Mouse (Mus musculus) induced T-regulatory cell, adult 2 months (primary cell): ENCODE data around the gene Tinag.
"Not testable (repeated sequence)": the region's sequence is repeated elsewhere in the genome, so short reads cannot be mapped to it uniquely, and the experiment has no call there.

Source experiments
- DNase-seq: peaks from one replicate; pipeline ENCODE4 v3.0.0-alpha.2; 2012; ENCODE audit warnings: low read depth

Tinag gene

DNA sequence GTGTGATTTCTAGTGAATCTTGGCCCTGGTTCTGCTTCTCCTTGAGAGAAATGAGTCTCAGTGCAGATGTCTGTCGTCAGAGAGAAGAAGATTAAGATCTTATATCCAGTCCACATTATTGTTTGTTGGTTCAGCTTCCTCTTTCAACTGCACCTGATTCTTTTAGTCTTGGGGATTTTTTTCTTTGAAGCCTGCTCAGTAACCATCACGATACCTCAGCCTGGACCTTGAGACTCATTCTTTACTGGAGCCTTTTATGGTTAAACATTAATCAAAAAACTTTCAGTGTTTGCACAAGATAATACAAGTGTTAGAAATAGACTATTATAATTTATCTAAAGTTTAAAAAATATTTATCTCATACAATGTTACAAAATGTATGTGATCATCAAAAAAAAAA lies at the start of gene Tinag:
Tinag (minus strand) TSS at position 210 of the 400 bp plus-strand sequence.
- no peak for DNase-seq

DNA sequence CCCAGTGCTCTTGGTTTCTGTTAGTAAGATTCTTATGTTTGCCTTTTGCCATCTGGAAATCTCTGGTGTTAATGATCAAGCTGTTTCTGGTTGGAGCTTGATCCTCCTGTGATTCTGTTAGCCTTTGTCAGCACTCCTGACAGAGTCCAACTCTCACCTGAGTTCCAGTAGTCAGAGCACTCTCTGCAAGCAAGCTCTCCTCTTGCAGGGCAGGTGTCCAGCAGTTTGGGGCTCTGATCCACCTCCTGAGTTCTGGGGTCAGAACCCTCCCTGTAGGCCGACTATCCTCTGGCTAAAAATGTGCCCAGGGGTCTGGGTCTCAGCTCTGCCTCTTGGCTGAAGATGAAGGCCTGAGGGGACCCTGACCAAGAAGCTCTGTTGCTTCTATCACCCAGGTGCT lies 37.6 kb upstream of the Tinag start:
- not testable (repeated sequence) for DNase-seq

- no peak for DNase-seq
Observed at GRCm38 (mm10) chr9:77071676-77072075, 26.1 kb upstream of the Tinag start.

DNA sequence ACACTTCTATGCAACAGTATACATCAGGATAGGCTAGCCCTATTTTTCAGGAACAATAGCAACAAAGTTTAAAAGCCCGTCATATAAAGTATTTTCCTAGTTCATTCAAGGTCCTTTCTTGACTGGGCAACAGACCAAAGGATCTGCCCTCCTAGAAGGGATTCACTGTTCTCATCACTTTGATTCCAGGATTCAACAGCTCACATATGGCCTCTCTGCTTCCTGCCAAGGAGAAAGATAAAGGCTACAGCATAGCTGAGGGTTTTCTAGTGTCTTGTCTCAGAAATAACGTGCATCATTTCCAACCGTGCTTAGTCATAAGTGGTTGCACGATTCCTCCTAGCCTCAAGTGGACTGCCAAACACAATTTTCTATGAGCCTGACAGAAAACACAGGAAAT lies 11.0 kb upstream of the Tinag start:
- no peak for DNase-seq

DNA sequence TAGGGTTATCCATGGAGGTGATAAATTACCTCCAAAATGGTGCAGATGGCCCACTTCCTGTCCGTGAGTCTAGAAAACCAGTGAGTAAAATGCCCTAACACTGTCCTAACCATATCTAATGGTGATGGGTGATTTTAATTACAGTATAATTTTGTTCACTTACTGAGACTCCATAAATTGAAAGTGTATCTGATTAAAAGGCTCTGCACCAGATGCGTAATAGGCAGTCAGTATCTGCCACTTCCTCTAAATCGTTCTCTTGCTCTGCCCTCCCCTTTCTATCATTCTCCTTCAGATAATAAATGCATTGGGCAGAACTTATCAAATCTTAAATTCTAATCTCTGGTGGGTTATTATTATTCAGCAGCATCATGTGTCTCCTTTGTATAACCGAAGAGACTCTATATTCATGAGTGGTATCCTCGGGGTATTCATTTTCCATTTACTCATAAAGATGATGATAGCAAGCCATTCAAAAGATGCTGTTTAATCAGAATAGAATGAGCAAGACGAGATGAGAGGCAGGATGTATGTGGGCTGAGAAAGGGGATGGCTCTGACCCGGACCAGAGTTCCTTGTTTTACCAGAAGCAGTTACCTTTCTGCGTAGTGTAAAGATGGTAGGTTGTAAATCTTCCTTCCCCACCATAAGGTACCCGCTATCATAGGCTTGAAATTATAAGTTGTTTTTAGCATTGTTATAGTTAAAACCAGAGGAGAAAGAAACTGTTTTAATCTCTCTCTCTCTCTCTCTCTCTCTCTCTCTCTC lies 9.0 kb upstream of the Tinag start:
- no peak for DNase-seq

- no peak for DNase-seq
Observed at GRCm38 (mm10) chr9:77051406-77051805, 5.8 kb upstream of the Tinag start.

DNA sequence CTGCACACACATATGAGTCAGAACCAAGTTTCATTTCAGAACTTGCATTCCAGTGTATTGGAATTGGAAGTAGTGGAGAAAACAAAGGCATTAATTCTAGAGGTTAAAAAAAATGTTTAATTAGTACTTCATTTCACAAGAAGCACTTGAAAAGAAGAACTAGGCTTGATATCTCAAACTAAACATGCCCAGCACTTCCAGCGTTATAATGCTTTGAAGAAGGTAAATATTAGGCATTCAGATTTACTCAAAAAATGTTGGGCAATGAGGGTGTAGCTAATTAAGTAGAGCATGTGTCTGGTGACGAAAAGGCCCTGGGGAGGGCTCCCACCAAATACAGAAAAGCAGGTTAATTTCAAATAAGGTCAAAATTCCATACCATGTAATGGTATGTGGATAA lies 4.1 kb upstream of the Tinag start:
- no peak for DNase-seq

- DNase-seq = no peak
Observed at GRCm38 (mm10) chr9:77046067-77046715, 597 bp upstream of the Tinag start.

GRCm38 (mm10) chr9:77035361-77035760 lies 10.2 kb downstream of the Tinag start:
- DNase-seq = no peak

DNA sequence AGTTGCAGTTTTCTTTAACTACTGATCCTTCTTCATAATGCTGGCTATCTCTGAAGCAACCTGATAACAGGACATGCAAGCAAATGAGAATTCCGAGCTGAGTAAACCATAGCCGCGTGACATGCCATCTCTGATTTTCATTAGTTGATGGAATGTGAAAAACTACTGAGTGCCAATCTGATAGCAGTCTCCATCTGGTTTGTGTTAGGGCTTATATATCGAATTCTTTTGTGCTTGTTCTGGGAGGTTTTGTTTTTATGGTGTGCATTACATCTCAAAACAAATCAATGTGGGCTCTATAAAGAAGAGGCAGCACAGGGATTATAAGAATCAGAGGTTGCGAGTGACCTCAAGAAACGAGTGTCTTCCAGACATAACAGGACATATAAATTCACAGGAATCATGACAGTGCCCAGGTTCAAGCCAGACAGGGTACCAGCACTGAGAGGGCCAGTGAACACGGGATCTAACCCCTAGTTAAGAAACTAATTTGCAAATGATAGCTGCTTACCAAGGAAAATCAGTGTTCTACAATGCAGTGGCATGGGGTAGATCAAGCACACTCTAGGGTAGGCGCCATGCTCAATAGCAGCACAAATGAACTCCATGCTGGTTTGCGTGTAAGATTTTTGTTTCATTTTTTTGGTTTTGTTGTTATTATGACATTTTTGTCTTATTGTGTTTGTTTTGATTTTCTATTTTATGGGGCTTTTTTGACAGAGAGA lies 13.0 kb downstream of the Tinag start:
- DNase-seq = no peak

- DNase-seq = no peak
Observed at GRCm38 (mm10) chr9:77025271-77025670, 20.3 kb downstream of the Tinag start.

GRCm38 (mm10) chr9:77018935-77019334 lies 26.7 kb downstream of the Tinag start:
- no peak for DNase-seq

- no peak for DNase-seq
Observed at GRCm38 (mm10) chr9:76996021-76996420, 49.6 kb downstream of the Tinag start.

- no peak for DNase-seq
Observed at GRCm38 (mm10) chr9:76989946-76990345, 55.6 kb downstream of the Tinag start.

GRCm38 (mm10) chr9:76934813-76935212 lies 110.8 kb downstream of the Tinag start:
- no peak for DNase-seq

DNA sequence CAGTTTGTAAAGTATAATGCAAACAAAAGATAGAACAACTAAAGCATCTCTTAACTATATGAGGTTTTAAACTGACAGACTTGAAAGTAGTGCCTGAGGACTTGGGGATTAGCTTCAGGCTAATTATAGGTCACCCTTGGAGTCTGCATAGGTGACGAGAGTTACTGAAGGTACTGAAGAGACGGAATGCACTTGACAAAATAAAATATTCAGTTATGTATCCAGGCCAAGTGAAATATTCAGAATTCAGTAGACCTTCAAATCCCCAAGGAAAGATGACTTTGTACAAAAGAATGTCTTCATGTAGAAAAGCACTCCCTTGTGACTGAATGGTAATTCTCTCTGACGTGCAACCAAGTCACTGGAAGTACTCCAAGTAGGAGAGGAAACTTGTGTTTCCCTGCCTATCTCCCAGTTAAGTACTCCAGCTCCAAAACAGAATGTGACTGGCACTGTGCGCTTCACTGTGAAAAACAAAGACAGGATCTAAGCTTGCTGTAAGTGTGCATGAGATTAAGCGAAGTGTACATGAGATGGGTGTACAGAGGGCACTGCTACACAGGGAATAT lies 130.4 kb downstream of the Tinag start:
- DNase-seq = no peak
